Mouse (Mus musculus) urinary bladder, postnatal 14 days (tissue): ENCODE measurements at regions not wholly inside any gene's neighbourhood (a gene's known extent, or its start where the extent isn't known, plus 50 kb on each side); places are given as distances from the start of the nearest gene placed in this dataset.

Experiments used
- DNase-seq: peaks from one replicate; pipeline ENCODE4 v3.0.0; 2021; ENCODE audit warnings: low spot score

DNA sequence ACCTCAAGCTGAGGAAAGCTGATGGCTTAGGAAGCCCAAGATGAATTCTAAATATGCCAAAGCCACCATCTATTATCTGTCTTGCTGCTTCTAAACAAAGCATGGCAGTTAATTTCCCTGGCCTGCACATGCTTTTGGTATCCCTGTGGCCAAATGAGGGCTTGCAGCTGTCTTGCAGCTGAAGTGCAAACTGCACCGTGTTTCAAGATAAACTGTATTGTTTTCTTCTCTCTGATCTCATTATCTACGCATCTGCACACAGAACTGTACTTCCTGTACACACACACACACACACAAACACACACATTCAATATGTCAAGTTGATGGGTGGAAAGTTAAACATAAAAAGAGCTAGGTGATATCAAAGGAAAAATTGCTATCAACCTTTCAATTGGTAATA lies 221.7 kb upstream of the Veph1 start:
- DNase-seq = no peak

DNA sequence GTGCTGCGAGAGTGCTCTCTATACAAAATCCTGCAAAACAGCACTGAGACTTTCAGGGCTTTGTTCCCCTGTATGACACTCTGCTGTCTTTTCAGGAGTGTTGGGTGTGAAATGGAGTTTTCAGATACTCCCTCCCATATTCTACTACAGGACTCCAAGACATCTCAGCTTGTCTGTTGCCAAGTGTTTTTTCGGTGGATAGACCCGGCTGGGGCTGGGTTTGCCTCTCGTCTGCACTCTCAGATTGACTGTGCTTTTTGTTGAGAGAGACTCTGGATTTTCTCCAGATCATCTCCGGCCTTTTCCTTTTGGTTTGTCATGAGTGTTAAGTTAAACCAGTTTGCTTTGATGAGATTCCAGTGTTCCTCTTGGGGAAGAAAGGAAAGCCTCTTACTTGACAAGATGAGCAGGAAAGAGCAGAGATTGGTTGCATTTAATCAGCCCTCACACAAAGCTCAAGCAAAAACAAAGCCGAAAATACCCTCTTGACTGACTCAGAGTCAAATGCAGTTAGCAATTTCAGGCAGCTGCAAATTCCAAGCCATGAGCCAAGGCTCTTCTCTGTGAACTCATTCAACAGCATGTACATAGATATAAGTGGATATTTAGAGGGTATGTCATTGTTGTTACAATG lies 219.3 kb upstream of the Veph1 start:
- no peak for DNase-seq

- DNase-seq = no peak
These were observed 217.9 kb upstream of the Veph1 start for GRCm38 (mm10) chr3:66514587-66514986.

- DNase-seq = no peak
These were observed 215.8 kb upstream of the Veph1 start for GRCm38 (mm10) chr3:66512408-66512807.

- DNase-seq = no peak
These were observed 213.8 kb upstream of the Veph1 start for GRCm38 (mm10) chr3:66510455-66510854.

- DNase-seq = no peak
These were observed 209.5 kb upstream of the Veph1 start for GRCm38 (mm10) chr3:66506125-66506524.

GRCm38 (mm10) chr3:66505476-66506076 lies 208.9 kb upstream of the Veph1 start:
- DNase-seq = no peak

- DNase-seq = no peak
These were observed 208.1 kb upstream of the Veph1 start for GRCm38 (mm10) chr3:66504717-66505116.

- no peak for DNase-seq
These were observed 207.0 kb upstream of the Veph1 start for GRCm38 (mm10) chr3:66503615-66504014.

DNA sequence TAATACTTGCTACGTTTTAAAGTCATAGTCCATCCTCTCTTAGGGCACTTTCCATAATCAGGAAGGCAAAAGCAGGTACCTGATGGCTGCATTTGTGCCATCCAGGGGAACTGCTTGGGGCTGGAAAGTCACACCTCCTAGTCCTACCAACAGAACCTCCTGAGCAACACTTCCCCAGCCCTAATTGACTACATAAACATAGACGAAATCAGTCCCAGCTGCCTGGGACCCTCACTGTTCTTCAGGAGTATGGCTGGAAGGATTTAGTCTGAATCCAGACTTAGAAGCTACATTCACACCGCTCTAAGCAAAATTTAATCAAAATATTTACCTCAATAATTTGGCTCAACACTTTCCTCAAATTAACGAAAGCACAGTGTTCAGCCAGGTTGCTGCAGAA lies 205.2 kb upstream of the Veph1 start:
- no peak for DNase-seq

DNA sequence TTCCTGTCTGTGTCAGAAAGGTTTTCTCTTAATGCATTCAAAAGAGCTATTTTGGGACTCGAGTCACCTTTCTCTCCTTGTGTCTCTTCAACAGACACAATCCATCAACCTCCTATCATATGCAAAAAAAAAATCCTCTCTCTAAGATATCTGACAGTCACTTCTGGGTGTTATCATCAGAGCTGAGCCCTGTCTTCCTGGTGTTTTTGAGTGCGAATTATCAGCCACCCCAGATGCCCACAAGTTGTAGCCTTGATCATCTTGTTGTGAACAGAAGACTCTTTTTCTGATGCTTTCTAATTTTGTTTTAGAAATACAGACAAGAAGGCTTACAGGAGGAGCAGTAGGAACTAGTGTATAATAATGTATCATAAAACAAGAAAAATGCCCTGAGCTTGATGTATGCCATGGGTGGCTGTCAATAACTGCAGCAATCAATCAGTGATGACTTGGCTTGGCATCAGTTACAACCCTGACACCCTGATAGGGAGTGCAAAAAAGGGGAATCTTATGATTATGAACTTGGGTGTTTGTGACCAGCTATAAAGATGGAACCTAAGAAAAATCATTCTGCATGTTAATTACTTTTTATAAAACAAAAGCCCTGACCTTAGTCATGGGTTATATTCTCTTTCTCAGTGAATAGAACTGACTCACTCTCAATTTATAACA lies 197.9 kb upstream of the Veph1 start:
- no peak for DNase-seq

DNA sequence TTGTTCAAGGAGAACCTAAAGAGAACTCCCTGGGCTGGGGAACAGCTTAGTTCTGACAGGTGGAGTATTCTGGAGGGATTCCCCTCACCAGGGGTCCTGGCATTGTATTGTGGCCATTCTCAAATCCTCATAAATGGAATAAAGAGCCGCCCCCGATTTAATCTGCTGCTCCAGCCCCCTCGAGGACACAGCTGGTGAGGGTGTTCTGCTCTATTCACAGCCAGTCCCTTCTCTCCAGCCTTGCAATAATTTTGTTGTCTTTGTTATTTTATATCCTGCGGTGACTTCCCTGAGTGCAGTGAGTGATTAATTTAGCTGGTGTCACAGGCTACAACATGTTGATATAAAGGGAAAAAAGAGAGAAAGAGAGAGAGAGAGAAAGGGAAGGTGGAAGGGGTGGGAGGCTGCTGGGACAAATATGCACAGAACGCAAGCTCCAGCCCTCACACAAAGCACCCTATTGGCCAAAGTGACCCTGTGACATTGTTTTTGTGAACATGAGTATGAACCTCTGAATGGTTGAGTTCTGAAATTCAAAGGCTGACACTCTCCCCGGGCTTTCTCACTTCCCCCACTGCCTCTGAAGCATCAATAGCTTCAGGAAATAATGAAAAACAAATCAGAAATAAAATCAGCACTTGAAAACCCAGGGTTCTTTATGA lies 194.2 kb upstream of the Veph1 start:
- no peak for DNase-seq

- DNase-seq = no peak
These were observed 192.1 kb upstream of the Veph1 start for GRCm38 (mm10) chr3:66488724-66489123.

DNA sequence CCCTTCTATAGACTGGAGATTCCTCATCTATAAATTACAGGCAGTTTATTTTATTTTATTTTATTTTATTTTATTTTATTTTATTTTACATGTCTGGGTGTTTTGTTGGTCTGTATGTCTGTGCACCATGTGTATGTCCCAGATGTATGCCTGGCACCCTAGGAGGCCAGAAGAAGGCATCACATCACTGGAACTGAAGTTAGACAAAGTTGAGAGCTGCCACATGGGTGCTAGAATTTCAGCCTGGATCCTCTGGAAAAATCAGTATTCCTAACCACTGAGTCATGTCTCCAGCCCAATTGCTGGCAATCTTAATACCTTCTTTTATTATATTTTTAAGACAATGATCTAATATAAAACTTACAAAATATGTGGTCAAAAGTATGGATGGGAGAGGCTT lies 190.0 kb upstream of the Veph1 start:
- no peak for DNase-seq

GRCm38 (mm10) chr3:66486184-66486583 lies 189.5 kb upstream of the Veph1 start:
- DNase-seq = no peak

GRCm38 (mm10) chr3:66480718-66481117 lies 184.1 kb upstream of the Veph1 start:
- no peak for DNase-seq

DNA sequence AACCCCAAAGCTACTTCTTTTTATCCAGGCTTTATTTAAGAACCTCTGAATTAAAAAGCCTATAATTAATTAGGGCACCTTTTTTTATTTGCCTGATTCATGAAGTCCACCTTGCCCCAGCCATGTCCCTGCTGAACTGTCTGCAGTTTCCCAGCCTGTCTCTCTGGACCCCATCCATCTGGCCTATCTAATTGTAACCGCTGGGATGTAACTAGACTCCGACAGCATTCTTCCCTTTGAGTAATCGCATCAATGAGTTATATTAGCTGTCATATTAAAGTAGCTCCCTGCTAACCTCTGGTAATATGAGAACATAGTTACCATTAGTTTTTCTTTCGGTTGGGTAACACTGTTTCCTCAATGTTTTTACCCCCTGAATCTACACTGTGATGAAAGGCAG lies 182.6 kb upstream of the Veph1 start:
- no peak for DNase-seq

- DNase-seq = no peak
These were observed 169.7 kb upstream of the Veph1 start for GRCm38 (mm10) chr3:66466321-66466720.

DNA sequence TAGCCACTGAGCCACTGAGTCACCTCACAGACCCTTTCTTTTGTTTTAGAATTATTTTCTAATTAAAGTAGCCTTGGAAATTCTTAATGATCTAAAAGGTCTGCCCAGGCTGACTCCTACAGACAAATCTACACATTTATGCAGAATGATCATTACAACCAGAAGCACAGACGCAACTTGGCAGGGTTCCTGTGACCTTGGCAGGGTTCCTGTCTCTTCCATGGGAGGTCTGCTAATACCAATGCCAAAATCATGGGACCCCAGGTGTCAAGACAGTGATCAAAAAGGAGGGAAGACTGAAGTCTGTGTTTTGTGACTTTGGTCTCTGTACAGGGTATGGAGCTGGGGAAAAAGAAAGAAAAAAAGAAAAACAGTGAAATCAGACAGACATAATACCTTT lies 168.7 kb upstream of the Veph1 start:
- DNase-seq = no peak

GRCm38 (mm10) chr3:66462341-66462740 lies 165.7 kb upstream of the Veph1 start:
- DNase-seq = no peak

DNA sequence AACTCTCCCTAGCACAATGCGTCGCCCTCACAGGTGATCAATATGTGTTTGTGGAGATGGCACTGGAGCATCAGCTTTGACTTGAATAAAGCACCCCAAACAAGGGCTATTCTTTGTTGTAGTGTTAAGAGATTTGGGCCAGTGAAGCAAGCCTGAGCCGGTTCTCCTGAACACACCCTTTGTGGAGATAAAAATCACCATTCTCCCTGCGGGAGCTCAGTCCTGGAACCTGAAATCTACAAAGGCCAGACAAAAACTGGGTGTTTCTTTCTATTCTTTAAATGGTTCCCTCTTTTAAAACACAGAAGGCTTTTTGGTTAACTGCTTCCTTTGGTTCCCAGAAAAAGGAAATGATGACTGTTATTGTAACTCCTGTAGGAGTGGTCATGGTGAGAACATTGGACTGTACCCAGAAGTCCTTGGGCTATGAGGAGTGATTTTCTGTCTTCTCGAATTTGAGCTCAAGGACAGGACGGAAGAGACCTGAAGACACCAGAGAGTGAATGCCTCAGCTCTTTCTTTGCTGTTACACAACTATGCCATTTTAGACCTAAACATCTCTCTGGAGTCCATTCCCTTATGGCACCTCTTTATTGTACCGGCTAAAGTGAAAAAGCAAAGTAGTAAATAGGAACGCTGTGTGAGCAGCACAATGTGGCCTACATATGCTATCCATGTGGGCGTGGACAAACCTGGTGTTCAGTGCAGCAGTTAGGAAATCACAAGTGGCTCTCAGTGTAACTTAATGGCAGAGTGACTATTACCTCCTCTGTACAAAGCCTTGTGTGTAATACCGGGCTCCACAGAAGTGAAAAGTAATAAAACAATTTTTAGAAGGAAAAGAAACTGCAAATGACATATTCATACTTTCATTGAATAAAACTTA lies 149.9 kb upstream of the Veph1 start:
- no peak for DNase-seq

DNA sequence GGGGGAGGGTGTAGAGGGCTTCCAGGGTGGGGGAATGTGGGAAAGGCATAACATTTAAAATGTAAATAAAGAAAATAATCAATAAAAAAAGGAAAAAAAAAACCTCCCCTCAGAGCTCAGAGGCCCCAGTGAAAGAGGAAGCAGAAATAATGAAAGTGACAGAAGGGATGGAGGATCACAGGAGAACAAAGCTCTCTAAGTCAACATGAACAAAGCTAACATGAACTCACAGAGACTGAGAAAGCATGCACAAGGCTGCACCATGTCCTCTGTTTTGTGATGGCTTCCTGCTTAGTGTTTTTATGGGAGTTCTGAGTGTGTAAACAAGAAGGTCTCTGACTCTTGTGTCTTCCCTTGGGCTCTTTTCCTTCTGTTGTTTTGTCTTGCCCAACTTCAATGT lies 136.6 kb upstream of the Veph1 start:
- DNase-seq = no peak
